Mouse (Mus musculus): ENCODE measurements around the gene Krt17. TPM values are rescaled to one million over a fixed set of nuclear protein-coding genes. Genes with fewer than 3 reads are reported as not detected.

Krt17 gene
- polyA plus RNA-seq, 1 experiment: 10.5 TPM

DNA sequence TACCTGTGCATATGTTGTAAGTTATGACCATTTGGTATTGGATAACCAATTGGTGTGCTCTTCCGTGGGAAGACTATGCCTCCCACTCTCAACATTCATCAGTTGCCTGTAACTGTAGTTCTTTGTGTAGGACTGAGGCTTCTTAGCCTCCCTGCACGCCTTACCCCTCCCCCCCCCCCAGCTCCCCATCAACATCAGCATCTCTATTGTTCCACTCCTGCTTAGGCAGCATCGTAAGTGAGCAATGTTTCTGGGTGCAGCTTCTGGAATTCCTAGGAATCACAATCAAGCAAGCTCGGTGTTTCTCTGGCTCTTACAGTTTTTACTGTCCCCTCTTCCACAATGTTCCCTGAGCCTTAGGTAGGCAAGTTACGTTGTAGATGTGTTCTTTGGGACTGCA, 14.6 kb upstream of the Krt17 start:
- peaks cover 16% of the 10 kb centered on the region for H3K4me1 ChIP-seq (ENCODE audit: control insufficient read depth, insufficient read depth, low read length)
- H3K4me3 ChIP-seq (ENCODE audit: low read depth, low read length): no peak overlapping the region
- H3K9ac ChIP-seq (ENCODE audit: low read depth, poor library complexity, severe bottlenecking): peak overlapping the region; percentile 1
- peak overlapping the region; percentile 94 for H3K27ac ChIP-seq (ENCODE audit: insufficient read depth, low read length)
- TF ChIP-seq POLR2A (IDR thresholded peaks at IDR 0.05; ENCODE audit: insufficient read depth, low read length) (no peak), CTCF (IDR thresholded peaks at IDR 0.05; ENCODE audit: low read depth, low read length) (no peak), EP300 (IDR thresholded peaks at IDR 0.05; ENCODE audit: insufficient read depth, low read depth, low read length) (peak; percentile 48; the same call in 1 of the 2 replicates)
- no peaks in the 10 kb centered on the region for H3K9me3 ChIP-seq (replicated peaks; ENCODE audit: control insufficient read depth, insufficient read depth, low read length, poor library complexity, severe bottlenecking)
- H3K36me3 ChIP-seq (ENCODE audit: control insufficient read depth, insufficient read depth, low read length, poor library complexity, severe bottlenecking): no peaks in the 10 kb centered on the region
- no peaks in the 10 kb centered on the region for H3K27me3 ChIP-seq (ENCODE audit: control insufficient read depth, insufficient read depth, low read length, poor library complexity, severe bottlenecking)

DNA sequence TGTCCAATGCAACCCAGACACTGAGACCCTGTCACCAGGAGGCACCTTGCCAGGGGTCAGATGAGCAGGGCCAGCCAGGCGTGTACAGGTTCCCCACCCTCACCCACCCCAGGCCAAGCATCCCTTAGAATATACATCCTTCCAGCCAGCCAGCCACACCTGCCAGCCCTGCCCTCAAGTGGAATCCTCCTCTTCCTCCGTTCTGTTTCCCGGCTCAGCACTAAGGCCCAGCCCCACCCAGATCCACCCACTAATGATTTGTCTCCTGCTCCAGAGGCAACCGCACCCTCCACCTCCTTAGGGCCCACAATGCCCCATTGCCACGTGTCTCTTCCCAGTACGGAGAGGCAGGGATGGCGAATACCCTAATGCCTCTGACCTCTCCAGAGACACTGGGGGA, 13.9 kb upstream of the Krt17 start:
- peak overlapping the region; percentile 90 for H3K27ac ChIP-seq (ENCODE audit: insufficient read depth, low read length)
- H3K9me3 ChIP-seq (replicated peaks; ENCODE audit: control insufficient read depth, insufficient read depth, low read length, poor library complexity, severe bottlenecking): no peaks in the 10 kb centered on the region
- H3K9ac ChIP-seq (ENCODE audit: low read depth, poor library complexity, severe bottlenecking): no peak overlapping the region
- no peaks in the 10 kb centered on the region for H3K27me3 ChIP-seq (ENCODE audit: control insufficient read depth, insufficient read depth, low read length, poor library complexity, severe bottlenecking)
- H3K4me1 ChIP-seq (ENCODE audit: control insufficient read depth, insufficient read depth, low read length): peaks cover 16% of the 10 kb centered on the region
- H3K4me3 ChIP-seq (ENCODE audit: low read depth, low read length): no peak overlapping the region
- TF ChIP-seq EP300 (IDR thresholded peaks at IDR 0.05; ENCODE audit: insufficient read depth, low read depth, low read length): peak; percentile 96
- TF ChIP-seq CTCF (IDR thresholded peaks at IDR 0.05; ENCODE audit: low read depth, low read length): no peak
- no peak for TF ChIP-seq POLR2A (IDR thresholded peaks at IDR 0.05; ENCODE audit: insufficient read depth, low read length)
- H3K36me3 ChIP-seq (ENCODE audit: control insufficient read depth, insufficient read depth, low read length, poor library complexity, severe bottlenecking): no peaks in the 10 kb centered on the region

DNA sequence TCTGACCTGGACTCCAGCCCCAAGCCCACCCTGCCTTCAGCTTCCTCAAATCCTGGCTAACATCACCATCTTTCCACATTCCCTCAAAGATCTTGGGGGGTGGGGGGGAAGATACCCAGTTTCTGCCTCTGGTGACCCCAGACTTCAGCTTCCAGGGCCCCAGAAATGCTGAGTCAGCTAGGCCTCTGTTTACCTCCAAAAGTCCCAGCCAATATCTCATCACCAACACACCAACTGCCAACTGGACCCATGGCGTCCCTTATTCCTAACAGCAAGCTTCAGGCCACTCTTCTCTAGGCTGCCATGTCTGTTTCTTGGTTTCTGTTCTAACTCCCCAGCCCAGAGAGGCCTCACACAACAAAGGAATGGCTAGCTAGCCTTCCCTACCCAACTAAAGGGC, 11.0 kb upstream of the Krt17 start:
- Histone ChIP-seq H3K4me3 (ENCODE audit: low read depth, low read length) (no peak overlapping the region), H3K36me3 (ENCODE audit: control insufficient read depth, insufficient read depth, low read length, poor library complexity, severe bottlenecking) (no peaks in the 10 kb centered on the region), H3K9me3 (replicated peaks; ENCODE audit: control insufficient read depth, insufficient read depth, low read length, poor library complexity, severe bottlenecking) (no peaks in the 10 kb centered on the region), H3K9ac (ENCODE audit: low read depth, poor library complexity, severe bottlenecking) (no peak overlapping the region), H3K4me1 (ENCODE audit: control insufficient read depth, insufficient read depth, low read length) (peaks cover 15% of the 10 kb centered on the region), H3K27me3 (ENCODE audit: control insufficient read depth, insufficient read depth, low read length, poor library complexity, severe bottlenecking) (no peaks in the 10 kb centered on the region), H3K27ac (ENCODE audit: insufficient read depth, low read length) (peak overlapping the region; percentile 46)
- no peak for TF ChIP-seq CTCF (IDR thresholded peaks at IDR 0.05; ENCODE audit: low read depth, low read length)
- no peak for TF ChIP-seq POLR2A (IDR thresholded peaks at IDR 0.05; ENCODE audit: insufficient read depth, low read length)
- TF ChIP-seq EP300 (IDR thresholded peaks at IDR 0.05; ENCODE audit: insufficient read depth, low read depth, low read length): no peak

DNA sequence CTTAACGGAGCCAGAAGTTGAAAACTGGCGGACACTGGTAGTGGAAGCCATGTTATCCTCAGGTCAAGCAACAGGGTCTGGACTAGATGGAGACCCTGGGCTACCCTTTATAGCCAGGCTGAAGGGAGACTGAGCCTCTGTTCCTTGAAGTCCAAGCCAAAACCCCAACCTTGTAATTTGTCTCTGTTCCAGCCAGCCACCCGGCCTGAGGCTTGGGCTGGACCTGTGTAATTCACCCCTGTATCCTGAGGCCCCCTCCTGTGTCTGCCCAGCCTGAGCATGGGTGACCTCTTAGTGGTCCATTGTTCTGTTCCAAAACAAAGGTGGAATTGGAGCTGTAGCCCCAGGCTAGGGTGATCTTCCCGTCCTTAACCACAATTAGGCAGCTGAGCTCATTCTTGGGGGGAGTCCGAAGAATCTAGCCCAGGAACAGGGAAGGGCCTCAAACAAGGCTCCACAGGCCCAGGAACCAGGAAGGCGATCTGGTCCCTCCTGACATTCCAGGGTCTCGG, 9.0 kb upstream of the Krt17 start, which contains the start of gene Krt42:
Gene Krt42, minus strand, starts transcription at position 51 of the 512 bp plus-strand sequence.
- Histone ChIP-seq H3K9ac (ENCODE audit: low read depth, poor library complexity, severe bottlenecking) (no peak within 1 kb of the TSS), H3K27me3 (ENCODE audit: control insufficient read depth, insufficient read depth, low read length, poor library complexity, severe bottlenecking) (no peaks in the 10 kb centered on the region), H3K4me1 (ENCODE audit: control insufficient read depth, insufficient read depth, low read length) (peaks cover 16% of the 10 kb centered on the region), H3K27ac (ENCODE audit: insufficient read depth, low read length) (peak within 1 kb of the TSS; percentile 19; the same call in 1 of the 2 replicates), H3K4me3 (ENCODE audit: low read depth, low read length) (peak within 1 kb of the TSS; percentile 0; the same call in 1 of the 2 replicates), H3K36me3 (ENCODE audit: control insufficient read depth, insufficient read depth, low read length, poor library complexity, severe bottlenecking) (no peaks in the 10 kb centered on the region), H3K9me3 (replicated peaks; ENCODE audit: control insufficient read depth, insufficient read depth, low read length, poor library complexity, severe bottlenecking) (no peaks in the 10 kb centered on the region)
- TF ChIP-seq CTCF (IDR thresholded peaks at IDR 0.05; ENCODE audit: low read depth, low read length) (no peak), POLR2A (IDR thresholded peaks at IDR 0.05; ENCODE audit: insufficient read depth, low read length) (no peak), EP300 (IDR thresholded peaks at IDR 0.05; ENCODE audit: insufficient read depth, low read depth, low read length) (peak; percentile 87)

DNA sequence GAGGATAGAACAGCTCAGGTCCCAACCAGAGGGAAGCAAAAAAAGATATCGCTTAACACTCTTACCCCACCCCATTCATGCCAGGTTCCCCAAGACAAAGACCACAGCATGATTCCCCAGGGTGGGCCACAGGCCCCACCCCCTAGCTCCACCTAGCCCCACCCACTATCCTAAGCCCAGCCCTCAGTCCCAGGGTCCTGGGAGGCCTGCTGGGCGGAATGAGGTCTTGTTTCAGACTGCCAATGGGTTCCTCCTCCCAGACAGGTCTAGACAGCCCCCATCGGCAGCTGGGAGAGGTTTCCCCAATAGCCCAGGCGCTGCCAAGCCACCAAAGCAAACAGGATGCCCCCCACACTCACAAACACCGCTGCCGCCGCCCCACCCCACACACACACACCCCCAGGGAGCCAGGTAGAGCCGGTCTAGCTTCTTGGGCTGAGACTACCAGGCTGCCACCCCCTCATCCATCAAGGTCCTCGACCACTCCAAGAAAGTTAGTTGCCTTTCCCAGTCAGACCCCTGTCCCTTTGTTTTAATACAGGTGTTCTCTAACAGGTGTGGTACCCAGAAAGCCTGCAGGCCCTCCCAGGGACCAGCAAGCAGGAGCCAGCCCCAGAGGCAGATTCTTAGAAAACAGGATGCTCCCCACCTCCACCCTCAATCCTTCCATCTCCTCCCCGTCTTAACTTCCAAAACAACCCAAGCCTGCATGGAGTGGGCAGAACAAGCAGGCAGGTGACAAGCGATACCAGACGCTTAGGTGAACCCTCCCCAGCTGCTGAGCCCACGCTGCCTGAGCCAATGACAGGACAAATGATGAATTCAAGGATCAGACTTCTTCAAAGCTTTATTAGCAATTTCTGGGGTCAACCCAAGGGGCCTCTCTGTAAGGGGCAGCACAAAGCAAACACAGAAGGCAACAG, 1.5 kb upstream of the Krt17 start:
- Histone ChIP-seq H3K4me3 (ENCODE audit: low read depth, low read length) (no peak overlapping the region), H3K9me3 (replicated peaks; ENCODE audit: control insufficient read depth, insufficient read depth, low read length, poor library complexity, severe bottlenecking) (no peaks in the 10 kb centered on the region), H3K27ac (ENCODE audit: insufficient read depth, low read length) (peak overlapping the region; percentile 84), H3K9ac (ENCODE audit: low read depth, poor library complexity, severe bottlenecking) (peak overlapping the region; percentile 23), H3K4me1 (ENCODE audit: control insufficient read depth, insufficient read depth, low read length) (peaks cover 10% of the 10 kb centered on the region), H3K27me3 (ENCODE audit: control insufficient read depth, insufficient read depth, low read length, poor library complexity, severe bottlenecking) (no peaks in the 10 kb centered on the region), H3K36me3 (ENCODE audit: control insufficient read depth, insufficient read depth, low read length, poor library complexity, severe bottlenecking) (no peaks in the 10 kb centered on the region)
- TF ChIP-seq EP300 (IDR thresholded peaks at IDR 0.05; ENCODE audit: insufficient read depth, low read depth, low read length) (peak; percentile 56; the same call in 1 of the 2 replicates), CTCF (IDR thresholded peaks at IDR 0.05; ENCODE audit: low read depth, low read length) (no peak)

DNA sequence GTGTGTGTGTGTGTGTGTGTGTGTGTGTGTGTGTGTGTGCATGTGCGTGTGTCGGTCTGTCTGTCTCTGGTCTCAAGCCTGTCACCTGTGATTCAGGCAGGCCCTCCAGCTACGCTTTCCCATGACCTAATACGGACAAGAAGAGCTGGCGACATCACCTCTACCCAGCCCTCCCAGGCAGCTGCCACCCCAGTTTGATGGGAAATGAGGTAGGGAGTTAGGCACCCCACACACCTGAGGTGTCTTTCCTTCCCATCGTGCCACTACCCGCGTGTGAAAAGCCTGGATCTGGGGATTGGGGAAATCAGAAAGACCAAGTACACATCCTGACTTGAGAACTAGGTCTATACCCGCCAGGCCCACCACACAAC, 391 bp upstream of the Krt17 start:
- no peaks in the 10 kb centered on the region for H3K36me3 ChIP-seq (ENCODE audit: control insufficient read depth, insufficient read depth, low read length, poor library complexity, severe bottlenecking)
- peak overlapping the region; percentile 77 for H3K27ac ChIP-seq (ENCODE audit: insufficient read depth, low read length)
- peak overlapping the region; percentile 10; the same call in 1 of the 2 replicates for H3K4me3 ChIP-seq (ENCODE audit: low read depth, low read length)
- no peaks in the 10 kb centered on the region for H3K9me3 ChIP-seq (replicated peaks; ENCODE audit: control insufficient read depth, insufficient read depth, low read length, poor library complexity, severe bottlenecking)
- TF ChIP-seq EP300 (IDR thresholded peaks at IDR 0.05; ENCODE audit: insufficient read depth, low read depth, low read length): no peak
- TF ChIP-seq POLR2A (IDR thresholded peaks at IDR 0.05; ENCODE audit: insufficient read depth, low read length): no peak
- no peak for TF ChIP-seq CTCF (IDR thresholded peaks at IDR 0.05; ENCODE audit: low read depth, low read length)
- H3K9ac ChIP-seq (ENCODE audit: low read depth, poor library complexity, severe bottlenecking): peak overlapping the region; percentile 15; the same call in 1 of the 2 replicates
- H3K4me1 ChIP-seq (ENCODE audit: control insufficient read depth, insufficient read depth, low read length): peaks cover 13% of the 10 kb centered on the region
- H3K27me3 ChIP-seq (ENCODE audit: control insufficient read depth, insufficient read depth, low read length, poor library complexity, severe bottlenecking): no peaks in the 10 kb centered on the region

Data from ES-Bruce4 (cell line).